Comparison of ENCODE assay signal across 9 mouse cellular contexts in genomic region chr2:74974595-74975325, GRCm38 (mm10).
DNase-seq lines count a peak whose midpoint lies in the region; ATAC-seq and TF ChIP-seq lines count a peak whose summit lies in the region.
"Had no signal": no experiment of that assay in that cellular context is flagged by ENCODE, and none has a peak within 500 bp of the region (broad histone marks: within the 10 kb centered on the region; RNA-seq: fewer than 3 reads in every experiment).

No protein-coding gene starts in this region.

- peak overlapping the region; percentile 12; the same call in 1 of the 2 replicates for H3K4me2 ChIP-seq in forebrain, embryonic 14.5 days (ENCODE audit: low read length)
- peak overlapping the region; percentile 31; the same call in 1 of the 2 replicates for H3K4me2 ChIP-seq in lung, embryonic 14.5 days
- peak overlapping the region; percentile 43 for H3K4me2 ChIP-seq in hindbrain, embryonic 13.5 days
- peak overlapping the region; percentile 20; the same call in 1 of the 2 replicates for H3K4me2 ChIP-seq in midbrain, postnatal 0 days (ENCODE audit: low read depth, low read length, poor library complexity, severe bottlenecking)

- 76% methylated on average over 16 of the region's 16 CpGs for WGBS in forebrain, embryonic 14.5 days
- WGBS in forebrain, embryonic 10.5 days: 74% methylated on average over 16 of the region's 16 CpGs
- 54% methylated on average over 16 of the region's 16 CpGs for WGBS in lung, embryonic 14.5 days
- WGBS in lung, adult 2 months: 71% methylated on average over 16 of the region's 16 CpGs
- 56% methylated on average over 16 of the region's 16 CpGs for WGBS in hindbrain, embryonic 13.5 days
- WGBS in midbrain, postnatal 0 days: 55% methylated on average over 16 of the region's 16 CpGs

- ATAC-seq in forebrain, embryonic 14.5 days: peak; percentile 54; the same call in 1 of the 2 replicates
- no peak for ATAC-seq in lung, embryonic 14.5 days (ENCODE audit: insufficient read depth)
- peak; percentile 86 for ATAC-seq in hindbrain, embryonic 13.5 days (ENCODE audit: low FRiP score)
- ATAC-seq in midbrain, postnatal 0 days (ENCODE audit: low FRiP score): peak; percentile 54; the same call in 1 of the 2 replicates

- no peak overlapping the region for H3K4me3 ChIP-seq in forebrain, embryonic 14.5 days (ENCODE audit: low read depth, low read length)
- no peak overlapping the region for H3K4me3 ChIP-seq in forebrain, embryonic 10.5 days
- H3K4me3 ChIP-seq in lung, embryonic 14.5 days (ENCODE audit: low read depth, low read length): no peak overlapping the region
- no peak overlapping the region for H3K4me3 ChIP-seq in lung, adult 2 months (replicated peaks; ENCODE audit: extremely low read depth, low read depth, low read length)
- H3K4me3 ChIP-seq in hindbrain, embryonic 13.5 days: peak overlapping the region; percentile 19; the same call in 1 of the 2 replicates
- no peak overlapping the region for H3K4me3 ChIP-seq in midbrain, postnatal 0 days (ENCODE audit: low read depth, low read length)

- TF ChIP-seq CTCF in lung, embryonic 14.5 days (IDR thresholded peaks at IDR 0.05; ENCODE audit: low read depth): no peak
- no peak for TF ChIP-seq CTCF in lung, adult 2 months (IDR thresholded peaks at IDR 0.05; ENCODE audit: insufficient read depth, low read length)
- no peak for TF ChIP-seq CTCF in midbrain, postnatal 0 days (IDR thresholded peaks at IDR 0.05)

- no peak for TF ChIP-seq POLR2A in lung, adult 2 months (IDR thresholded peaks at IDR 0.05; ENCODE audit: borderline replicate concordance, extremely low read depth, low read depth, low read length)

- DNase-seq in forebrain, embryonic 14.5 days (ENCODE audit: low spot score): peak; percentile 69
- no peak for DNase-seq in forebrain, embryonic 10.5 days (ENCODE audit: extremely low spot score, low spot score)
- peak; percentile 17 for DNase-seq in lung, embryonic 14.5 days
- DNase-seq in lung, adult 2 months: no peak
- peak; percentile 73 for DNase-seq in midbrain, postnatal 0 days (ENCODE audit: low spot score)
- DNase-seq in ovary, postnatal 10 days (ENCODE audit: low spot score): no peak
- no peak for DNase-seq in adrenal gland, adult 18-20 months (ENCODE audit: low spot score in 2 of 2)

- H3K9ac ChIP-seq in forebrain, embryonic 14.5 days (ENCODE audit: low read length): no peak overlapping the region
- no peak overlapping the region for H3K9ac ChIP-seq in lung, embryonic 14.5 days
- H3K9ac ChIP-seq in hindbrain, embryonic 13.5 days: peak overlapping the region; percentile 46
- no peak overlapping the region for H3K9ac ChIP-seq in midbrain, postnatal 0 days (replicated peaks; ENCODE audit: low read length, poor library complexity, severe bottlenecking)

- H3K27ac ChIP-seq in forebrain, embryonic 14.5 days (ENCODE audit: low read depth, low read length): no peak overlapping the region
- H3K27ac ChIP-seq in forebrain, embryonic 10.5 days: no peak overlapping the region
- H3K27ac ChIP-seq in lung, embryonic 14.5 days (ENCODE audit: low read depth): no peak overlapping the region
- peak overlapping the region; percentile 85 for H3K27ac ChIP-seq in hindbrain, embryonic 13.5 days
- peak overlapping the region; percentile 55 for H3K27ac ChIP-seq in midbrain, postnatal 0 days (ENCODE audit: low read depth, low read length)
- H3K27ac ChIP-seq: macrophage had no signal

- no peaks in the 10 kb centered on the region for H3K9me3 ChIP-seq in forebrain, embryonic 14.5 days (replicated peaks; ENCODE audit: control insufficient read depth, low read length)
- no peaks in the 10 kb centered on the region for H3K9me3 ChIP-seq in forebrain, embryonic 10.5 days
- H3K9me3 ChIP-seq in lung, embryonic 14.5 days (ENCODE audit: low read depth, low read length): no peaks in the 10 kb centered on the region
- no peaks in the 10 kb centered on the region for H3K9me3 ChIP-seq in hindbrain, embryonic 13.5 days
- no peaks in the 10 kb centered on the region for H3K9me3 ChIP-seq in midbrain, postnatal 0 days (ENCODE audit: low read length)

- no peaks in the 10 kb centered on the region for H3K36me3 ChIP-seq in forebrain, embryonic 14.5 days (ENCODE audit: control insufficient read depth, insufficient read depth, low read length)
- no peaks in the 10 kb centered on the region for H3K36me3 ChIP-seq in forebrain, embryonic 10.5 days (replicated peaks)
- H3K36me3 ChIP-seq in lung, embryonic 14.5 days (ENCODE audit: insufficient read depth): no peaks in the 10 kb centered on the region
- H3K36me3 ChIP-seq in hindbrain, embryonic 13.5 days: no peaks in the 10 kb centered on the region
- H3K36me3 ChIP-seq in midbrain, postnatal 0 days (ENCODE audit: insufficient read depth, low read length): no peaks in the 10 kb centered on the region

- no peaks in the 10 kb centered on the region for H3K27me3 ChIP-seq in forebrain, embryonic 14.5 days (replicated peaks; ENCODE audit: control insufficient read depth, insufficient read depth, low read length)
- no peaks in the 10 kb centered on the region for H3K27me3 ChIP-seq in forebrain, embryonic 10.5 days (ENCODE audit: poor library complexity, severe bottlenecking)
- H3K27me3 ChIP-seq in lung, embryonic 14.5 days (ENCODE audit: insufficient read depth, low read length): 0 out of 2 replicates have a peak, but pooled peaks cover 3% of the 10 kb centered on the region
- no peaks in the 10 kb centered on the region for H3K27me3 ChIP-seq in hindbrain, embryonic 13.5 days
- no peaks in the 10 kb centered on the region for H3K27me3 ChIP-seq in midbrain, postnatal 0 days (ENCODE audit: insufficient read depth, low read length)

- H3K4me1 ChIP-seq in forebrain, embryonic 14.5 days (ENCODE audit: control insufficient read depth, insufficient read depth, low read length): no peaks in the 10 kb centered on the region
- peaks cover 10% of the 10 kb centered on the region for H3K4me1 ChIP-seq in forebrain, embryonic 10.5 days
- H3K4me1 ChIP-seq in lung, embryonic 14.5 days (ENCODE audit: insufficient read depth): no peaks in the 10 kb centered on the region
- H3K4me1 ChIP-seq in lung, adult 2 months (ENCODE audit: control insufficient read depth, insufficient read depth, low read length): no peaks in the 10 kb centered on the region
- peaks cover 18% of the 10 kb centered on the region for H3K4me1 ChIP-seq in hindbrain, embryonic 13.5 days (replicated peaks)
- H3K4me1 ChIP-seq in midbrain, postnatal 0 days (ENCODE audit: insufficient read depth, low read length): no peaks in the 10 kb centered on the region

Comparison
In these comparisons a context has a peak if more than half of its experiments do, and no peak if none do; other contexts are left out.
1. DNase-seq: peak in forebrain, embryonic 14.5 days (single experiment), lung, embryonic 14.5 days (single experiment) and midbrain, postnatal 0 days (single experiment); none in forebrain, embryonic 10.5 days (single experiment), lung, adult 2 months (single experiment), ovary, postnatal 10 days (single experiment) and adrenal gland, adult 18-20 months (0 of 2).
2. H3K27ac ChIP-seq: peak in hindbrain, embryonic 13.5 days (single experiment) and midbrain, postnatal 0 days (single experiment); none in forebrain, embryonic 14.5 days (single experiment), forebrain, embryonic 10.5 days (single experiment) and lung, embryonic 14.5 days (single experiment).
3. Peak in every context shown above with its lines, with median percentiles within 50 percentile points of each other: H3K4me2 ChIP-seq.